Mouse (Mus musculus) hindlimb bud, embryonic 11.5 days (tissue): Measurements from ENCODE around the gene Ipo8.

Experiments used
- DNase-seq: peaks from one replicate; pipeline ENCODE4 v3.0.0-alpha.2; 2012; ENCODE audit warnings: low read depth, low spot score; ENCODE audit errors: extremely low spot score

The Ipo8 gene

DNA sequence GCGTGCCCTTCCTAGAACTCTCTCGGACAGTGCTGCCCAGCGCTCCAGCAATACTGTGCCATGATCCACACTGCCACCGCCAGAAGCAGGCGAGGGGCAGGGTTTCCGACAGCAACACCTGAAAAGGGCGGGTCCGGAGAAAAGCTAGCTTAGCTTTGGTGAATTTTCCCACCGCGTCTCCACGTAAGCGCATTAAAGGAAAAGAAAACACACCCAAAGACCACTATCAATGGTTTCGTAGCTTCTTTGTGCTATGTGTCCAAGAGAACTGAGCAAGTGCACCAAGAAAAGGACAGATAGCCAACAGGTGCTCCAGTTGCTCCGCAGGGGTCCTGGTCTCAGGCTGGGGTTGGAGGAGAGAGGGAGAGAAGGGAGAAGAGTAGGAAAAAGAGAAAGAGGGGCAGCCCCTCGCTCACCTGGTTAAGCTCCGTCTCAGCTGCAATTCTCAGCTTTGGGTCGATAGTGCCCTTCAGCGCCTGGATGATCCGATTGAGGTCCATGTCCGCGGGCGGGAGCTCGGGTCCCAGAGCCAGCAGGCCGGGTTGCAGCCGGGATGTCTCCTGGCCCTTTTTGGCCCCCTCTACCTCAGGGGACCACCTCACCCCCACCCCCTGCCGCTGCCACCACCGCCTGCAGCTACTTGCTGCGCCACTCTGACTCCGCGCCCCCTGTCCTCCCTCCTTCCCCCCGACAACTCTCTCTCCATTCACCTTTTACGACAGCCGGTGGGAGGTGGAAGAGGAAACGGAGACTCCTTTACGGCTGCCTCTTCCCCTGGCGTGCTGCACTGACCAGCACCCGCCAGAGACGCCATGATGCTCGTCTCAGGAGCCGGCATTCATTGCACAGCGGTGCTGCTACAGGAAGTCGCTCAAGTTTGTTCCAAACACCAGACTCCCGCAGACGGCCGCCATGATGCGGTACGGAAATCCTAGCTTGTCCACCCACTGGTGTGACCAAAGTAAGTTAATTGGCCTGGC is at the start of gene Ipo8:
Gene Ipo8 (minus strand): TSS at position 720 of the 980 bp plus-strand sequence.
- peak; percentile 86 for DNase-seq

DNA sequence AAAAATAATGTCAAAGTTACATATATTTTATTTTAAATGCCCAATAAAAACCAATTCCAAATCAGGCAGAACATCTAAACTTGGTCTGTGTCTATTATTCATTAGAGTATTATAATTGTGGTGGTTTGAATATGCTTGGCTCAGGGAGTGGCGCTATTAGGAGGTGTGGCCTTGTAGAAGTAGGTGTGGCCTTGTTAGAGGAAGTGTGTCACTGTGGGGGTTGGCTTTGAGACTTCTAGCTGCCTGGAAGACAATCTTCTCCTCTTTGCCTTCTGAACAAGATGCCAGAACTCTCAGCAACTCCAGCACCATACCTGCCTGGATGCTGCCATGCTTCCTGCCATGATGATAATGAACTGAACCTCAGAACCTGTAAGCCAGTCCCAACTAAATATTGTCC is 42.6 kb upstream of the Ipo8 start:
- no peak for DNase-seq

DNA sequence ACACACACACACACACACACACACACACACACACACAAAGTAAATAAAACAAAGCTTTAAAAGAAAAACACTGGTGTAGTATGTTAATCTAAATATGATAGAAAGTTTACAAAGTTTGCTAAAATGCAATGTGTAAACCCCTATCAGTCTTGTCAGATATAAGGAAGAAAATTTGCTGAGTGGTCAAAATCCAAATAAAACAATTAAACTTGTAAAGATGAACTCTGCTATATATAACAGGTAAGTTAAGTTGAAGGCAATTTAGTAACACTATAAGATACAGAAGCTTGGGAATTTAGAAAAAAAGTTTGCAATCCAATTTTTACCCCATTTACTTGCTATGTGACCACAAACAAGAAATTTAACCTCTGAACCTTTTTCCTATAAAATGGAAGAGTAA is 14.4 kb upstream of the Ipo8 start:
- DNase-seq = no peak

DNA sequence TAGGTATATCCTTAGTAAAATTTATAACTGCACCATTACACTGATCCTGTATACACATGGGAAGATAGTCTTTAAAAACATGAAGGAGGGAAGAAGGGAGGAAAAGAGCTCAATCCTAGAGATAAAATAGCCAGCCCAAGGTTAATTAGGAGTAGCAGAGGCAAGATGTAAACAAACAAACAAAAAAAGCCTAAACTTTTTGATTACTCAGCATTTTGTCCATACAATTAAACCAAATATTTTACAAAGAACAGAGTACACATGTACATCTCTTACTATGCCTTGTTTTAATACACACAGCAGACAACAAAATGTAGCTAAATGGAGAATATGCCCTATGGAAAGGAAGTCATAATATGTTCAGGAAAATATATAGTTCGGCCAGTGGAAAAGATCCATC is 10.5 kb upstream of the Ipo8 start:
- no peak for DNase-seq

DNA sequence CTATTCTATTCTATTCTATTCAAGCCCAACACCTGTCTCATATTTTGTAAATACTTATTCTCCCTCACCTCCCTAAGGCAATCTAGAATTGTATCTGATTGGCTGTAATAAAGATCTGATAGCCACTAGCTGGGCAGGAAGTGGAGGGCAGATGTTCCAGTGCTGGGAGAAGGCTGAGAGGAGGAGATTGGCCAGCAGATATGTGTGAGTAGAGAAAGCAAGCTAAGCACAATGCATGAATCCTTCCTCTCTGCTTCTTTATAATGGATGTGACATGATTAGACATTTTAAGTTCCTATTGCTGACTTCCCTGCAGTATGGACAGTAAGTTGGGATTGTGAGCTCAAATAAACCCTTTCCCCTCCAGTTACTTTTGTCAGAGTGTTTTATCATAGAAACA is 7.2 kb upstream of the Ipo8 start:
- DNase-seq = no peak

DNA sequence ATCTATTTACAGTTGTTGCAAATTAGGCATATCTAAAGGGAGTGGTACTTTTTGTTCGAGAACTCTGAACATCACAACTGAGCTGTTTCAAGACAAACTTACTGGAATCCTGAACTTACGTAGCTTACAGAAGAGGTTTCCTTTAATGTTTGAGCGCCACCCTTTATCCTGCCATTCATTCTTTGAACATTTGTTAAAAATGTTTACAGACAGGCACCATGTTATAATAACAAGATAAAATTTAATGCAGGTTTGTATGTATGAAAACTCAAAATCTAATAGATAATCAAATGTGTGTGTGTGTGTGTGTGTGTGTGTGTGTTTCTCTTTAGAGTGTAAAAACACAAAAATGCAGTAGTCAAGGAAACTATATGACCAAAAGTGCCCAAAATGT is 458 bp upstream of the Ipo8 start:
- DNase-seq = no peak

DNA sequence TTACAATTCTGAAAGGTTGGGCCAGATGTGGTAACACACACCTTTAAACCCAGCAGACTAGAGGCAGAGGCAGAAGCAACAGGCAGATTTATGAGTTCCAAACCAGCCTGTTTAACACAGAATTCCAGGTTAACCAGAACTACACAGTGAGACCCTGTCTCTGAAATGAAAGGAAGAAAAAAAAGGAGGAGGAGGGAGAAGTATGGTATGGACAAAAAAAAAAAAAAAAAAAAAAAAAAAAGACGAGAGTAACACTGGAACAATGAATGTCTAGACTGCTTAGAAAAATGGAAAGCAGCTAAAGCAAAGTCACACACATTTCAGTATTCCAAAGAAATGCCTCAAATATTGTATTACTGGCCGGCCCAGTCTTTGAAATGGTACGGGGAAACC is 916 bp downstream of the Ipo8 start:
- no peak for DNase-seq

DNA sequence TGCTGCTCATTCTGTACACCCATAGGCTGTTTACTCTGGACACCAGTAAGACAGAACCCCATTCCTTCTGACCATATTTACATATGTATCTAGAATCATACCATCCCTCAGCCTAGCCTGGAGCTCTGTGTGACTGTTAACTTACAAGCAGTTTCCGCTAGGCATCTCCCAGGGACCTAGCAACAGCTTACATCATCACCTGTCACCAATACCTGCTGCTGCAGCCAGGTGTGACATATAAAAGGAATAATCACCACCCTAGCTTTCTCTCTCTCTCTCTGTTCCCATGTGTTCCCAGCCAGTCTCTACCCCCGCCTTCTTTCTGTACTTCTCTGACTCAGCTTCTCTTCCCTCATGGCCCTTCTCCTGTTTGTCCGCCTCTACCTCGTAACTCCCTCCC is 5.1 kb downstream of the Ipo8 start:
- DNase-seq = no peak

DNA sequence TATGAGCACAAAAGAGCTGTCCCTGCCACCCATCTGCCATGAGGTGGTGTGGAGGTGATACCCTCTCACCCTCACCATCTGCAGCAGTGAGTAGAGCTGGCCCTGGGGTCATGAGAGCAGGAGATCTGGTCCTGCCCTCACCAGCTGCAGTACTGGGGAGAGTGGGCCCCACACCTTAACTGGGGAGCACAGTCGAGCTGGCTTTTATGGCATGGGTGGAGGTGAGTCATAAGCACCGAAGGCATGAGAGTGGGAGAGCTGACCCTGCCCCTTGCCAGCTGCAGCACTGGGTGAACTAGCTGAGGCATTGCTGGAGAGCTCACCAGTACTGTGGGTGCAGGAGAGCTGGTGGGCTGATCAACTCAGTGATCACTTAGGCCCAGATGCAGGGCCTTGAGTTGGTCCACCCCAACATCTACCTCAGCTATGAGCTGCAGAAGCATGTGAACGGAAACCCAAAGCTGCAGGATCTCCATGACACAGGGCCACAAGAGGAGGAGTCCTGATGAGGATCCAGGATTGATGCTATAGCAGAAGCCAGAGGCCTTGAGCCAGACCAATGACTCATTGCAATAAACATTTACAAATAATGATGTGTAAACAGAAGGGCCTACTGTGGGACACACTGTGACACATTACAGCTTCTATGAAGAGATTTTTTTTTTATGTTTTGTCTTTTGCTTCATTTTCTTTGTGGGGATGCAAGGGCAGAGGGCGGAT is 12.5 kb downstream of the Ipo8 start:
- no peak for DNase-seq

DNA sequence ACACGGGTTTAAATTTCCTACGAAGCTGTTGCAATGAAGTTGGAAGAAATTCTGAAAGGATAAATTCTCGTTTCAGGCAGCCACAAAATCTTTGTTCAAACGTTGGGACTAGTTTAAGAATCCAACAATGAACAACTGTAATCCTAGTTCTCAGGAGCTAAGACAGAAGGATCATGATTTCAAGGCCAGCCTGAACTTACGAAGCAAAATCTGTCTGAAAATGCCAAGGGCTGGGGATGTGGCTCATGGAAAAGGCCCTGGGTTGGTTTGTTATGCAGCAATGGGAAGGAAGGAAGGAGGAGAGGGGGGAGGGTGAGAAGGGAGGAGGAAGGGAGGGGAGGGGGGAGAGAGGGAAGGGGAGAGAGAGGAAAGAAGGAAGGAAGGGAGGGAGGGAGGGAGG is 14.5 kb downstream of the Ipo8 start:
- DNase-seq = no peak

DNA sequence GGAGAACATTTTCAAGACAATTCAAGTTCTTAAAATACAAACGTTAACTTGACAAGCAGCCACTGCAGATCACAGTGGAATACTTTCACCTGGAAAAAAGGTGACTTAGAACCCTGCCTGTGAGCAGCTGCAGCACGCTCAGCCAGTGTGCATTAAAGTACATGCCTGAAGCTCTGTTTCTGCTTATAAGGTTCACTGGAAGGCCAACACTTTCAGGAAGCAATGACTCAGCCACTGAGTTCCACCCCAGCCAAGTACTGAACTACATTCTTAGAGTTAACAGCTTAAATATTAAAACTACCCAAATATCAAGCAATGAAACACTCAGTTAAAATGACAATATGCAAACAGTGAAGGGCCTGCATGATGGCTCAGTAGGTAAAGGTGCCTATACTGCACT is 20.1 kb downstream of the Ipo8 start:
- DNase-seq = no peak

DNA sequence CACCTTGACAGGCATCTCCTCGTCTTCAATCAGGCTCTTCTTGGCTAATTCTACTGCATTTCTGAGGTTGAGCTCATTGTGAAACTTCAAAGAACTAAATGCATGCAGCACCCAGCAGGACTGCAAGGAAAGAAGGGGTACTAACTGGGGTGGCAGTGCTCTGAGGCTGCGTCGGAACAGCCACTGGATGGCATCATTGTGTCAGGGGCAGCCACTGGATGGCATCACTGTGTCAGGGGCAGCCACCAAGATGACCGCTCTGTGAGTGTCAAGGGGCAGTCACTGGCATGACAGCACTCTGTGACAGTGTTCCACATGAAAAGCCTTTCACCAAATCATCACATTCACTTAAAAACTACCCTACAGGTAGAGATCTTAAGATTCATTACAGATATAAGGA is 31.5 kb downstream of the Ipo8 start:
- DNase-seq = no peak

DNA sequence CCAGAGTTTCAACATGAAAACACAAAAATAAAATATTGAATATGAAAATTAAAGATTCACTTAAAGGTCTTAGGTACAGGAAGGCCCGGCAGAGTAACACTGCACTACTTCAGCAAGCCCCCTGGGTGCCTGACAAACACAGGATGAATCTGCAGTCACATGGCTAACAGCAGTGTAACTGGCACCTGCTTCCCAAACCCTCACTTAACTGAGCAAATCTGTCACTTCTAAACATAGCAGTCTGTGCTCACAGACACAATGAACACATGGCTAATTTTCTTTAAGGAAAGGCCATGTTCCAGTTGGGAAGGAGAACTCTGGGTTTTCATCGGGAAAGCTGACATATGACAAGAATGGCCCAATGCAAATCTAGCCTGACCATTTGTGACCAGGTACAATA is 36.1 kb downstream of the Ipo8 start:
- no peak for DNase-seq

DNA sequence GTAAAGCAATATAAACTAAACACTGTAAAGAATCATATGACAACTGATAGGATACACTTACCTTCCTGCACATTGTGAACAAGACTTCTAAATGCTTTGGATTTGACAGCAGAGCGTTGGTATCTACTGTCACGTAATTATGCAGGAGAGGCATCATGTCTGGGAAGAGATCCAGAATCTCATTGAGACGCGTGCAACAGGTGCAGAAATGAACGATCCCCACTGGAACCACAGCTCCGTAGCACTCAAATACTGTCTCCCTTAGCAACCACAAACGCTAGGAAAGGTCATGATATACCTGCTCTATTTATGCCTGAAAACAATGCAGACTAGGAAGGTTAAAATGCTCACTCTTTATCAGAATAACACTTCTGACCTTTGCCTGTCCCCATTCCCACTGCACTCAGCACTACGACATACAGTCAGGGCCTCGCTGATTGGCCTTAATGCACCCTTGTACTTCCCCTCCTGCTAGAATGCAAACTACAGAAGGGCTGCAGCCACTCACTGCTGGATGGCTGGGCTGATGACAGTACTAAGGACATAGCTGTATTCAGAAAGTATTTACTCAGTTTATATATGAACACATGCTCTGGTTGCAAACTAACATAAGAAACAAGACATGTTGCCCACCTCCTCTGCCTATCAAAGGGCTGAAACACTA is 42.1 kb downstream of the Ipo8 start:
- DNase-seq = no peak

DNA sequence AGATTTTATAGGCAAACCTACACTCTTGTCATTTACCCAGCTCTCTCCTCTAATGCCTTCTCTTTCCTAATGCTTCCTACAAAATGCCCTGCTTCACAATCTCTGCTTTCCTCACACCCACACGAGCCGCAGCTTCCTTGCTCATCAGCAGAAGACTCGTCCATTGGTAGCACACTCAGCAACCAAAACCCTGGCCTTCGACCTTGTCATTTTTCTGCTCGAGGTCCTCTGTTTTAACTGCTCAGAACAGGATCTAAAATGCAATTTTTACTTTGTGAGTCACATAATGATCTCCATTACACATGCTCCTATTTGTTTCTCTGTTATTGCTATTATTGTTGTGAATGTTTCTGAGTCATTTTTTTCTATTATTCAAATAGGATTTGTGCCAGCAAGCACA is 45.1 kb downstream of the Ipo8 start:
- no peak for DNase-seq

DNA sequence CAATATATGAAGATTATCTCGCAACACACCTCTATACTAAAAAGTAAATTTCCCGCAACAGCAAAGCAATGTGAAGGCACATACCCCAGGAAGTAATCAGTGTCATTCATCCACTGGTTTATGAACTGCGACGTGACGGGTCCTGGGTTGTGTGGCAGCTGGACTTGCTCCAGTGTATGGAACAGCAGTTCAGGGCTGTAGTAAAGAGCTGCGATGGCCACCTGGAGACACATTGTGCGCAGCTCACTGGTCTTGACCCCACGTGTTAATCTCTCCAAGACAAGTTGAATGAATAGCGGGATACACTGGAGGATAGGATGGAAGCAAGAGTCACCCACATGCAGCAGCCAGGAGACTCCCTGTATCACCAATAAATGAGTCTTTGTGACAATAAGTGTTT is 46.8 kb downstream of the Ipo8 start:
- DNase-seq = no peak

DNA sequence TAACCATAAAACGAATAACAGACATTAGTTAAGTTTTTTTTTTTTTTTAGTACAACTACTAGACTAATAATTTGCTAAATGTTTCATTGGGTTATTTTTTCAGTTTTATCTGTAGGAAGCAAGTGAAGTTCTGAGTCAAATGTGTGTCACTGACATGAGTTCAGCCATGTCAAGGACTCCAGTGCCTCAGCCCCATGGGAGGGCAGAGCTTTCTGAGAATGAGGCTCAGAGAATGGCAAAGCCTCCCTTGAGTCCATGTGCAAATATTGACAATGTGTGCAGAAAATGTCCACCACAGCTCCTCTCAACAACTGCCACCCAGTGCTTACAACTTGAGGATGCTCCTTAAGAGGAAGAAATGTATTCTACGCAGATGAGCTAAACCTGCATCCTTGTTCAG is 55.0 kb downstream of the Ipo8 start:
- DNase-seq = no peak

DNA sequence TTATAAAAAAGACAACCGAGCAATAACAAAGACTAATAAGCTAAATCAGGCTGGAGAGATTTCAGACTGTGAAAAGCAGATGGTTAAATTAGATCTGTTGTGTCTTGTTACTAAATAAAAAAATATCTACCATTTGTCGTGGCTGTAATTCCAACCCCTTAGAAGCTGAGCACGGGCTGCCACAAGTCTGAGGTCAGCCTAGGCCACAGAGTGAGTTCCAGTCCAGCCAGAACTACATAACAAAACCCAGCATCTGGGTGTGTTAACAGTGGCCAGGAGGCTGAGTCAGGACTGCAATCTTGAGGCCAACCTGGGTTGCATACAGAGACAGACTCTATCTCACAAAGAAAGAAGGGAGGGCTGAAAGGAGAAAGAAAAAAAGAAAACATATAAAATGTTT is 59.8 kb downstream of the Ipo8 start:
- no peak for DNase-seq

DNA sequence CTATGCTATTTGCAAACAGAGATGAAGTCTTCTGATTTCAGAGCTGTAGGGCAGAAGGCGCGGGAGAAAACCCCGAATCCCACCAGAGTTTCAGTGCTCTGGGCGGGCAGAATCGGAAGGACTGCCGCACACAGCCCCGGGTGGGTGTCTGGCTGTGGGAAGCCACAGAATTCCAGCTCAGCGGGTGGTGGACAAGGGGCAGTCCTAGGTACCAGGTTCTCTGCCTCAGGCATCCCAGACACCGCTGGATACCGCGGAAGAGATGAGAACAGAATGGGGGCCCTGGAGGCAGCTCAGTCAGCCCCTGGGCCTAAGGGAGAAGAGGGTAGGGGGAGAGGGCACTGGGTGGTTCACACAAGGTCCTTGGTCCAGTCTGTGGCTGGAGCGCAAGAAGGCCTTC is 62.8 kb downstream of the Ipo8 start:
- DNase-seq = no peak

DNA sequence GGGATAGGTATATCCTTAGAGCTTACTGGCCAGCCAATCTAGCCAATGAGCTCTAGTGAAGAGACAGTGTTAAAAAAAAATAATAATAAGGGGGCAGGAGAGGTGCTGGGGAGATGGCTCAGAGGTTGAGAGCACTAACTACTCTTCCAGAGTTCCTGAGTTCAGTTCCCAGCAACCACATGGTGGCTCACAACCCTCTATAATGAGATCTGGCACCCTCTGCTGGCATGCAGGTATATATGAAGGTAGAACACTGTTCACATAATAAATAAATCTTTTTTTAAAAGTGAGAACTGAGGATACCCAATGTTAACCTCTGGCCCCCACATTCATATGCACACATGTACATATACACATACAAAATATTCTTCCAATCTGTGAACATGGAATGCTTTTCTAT is 64.0 kb downstream of the Ipo8 start:
- no peak for DNase-seq

DNA sequence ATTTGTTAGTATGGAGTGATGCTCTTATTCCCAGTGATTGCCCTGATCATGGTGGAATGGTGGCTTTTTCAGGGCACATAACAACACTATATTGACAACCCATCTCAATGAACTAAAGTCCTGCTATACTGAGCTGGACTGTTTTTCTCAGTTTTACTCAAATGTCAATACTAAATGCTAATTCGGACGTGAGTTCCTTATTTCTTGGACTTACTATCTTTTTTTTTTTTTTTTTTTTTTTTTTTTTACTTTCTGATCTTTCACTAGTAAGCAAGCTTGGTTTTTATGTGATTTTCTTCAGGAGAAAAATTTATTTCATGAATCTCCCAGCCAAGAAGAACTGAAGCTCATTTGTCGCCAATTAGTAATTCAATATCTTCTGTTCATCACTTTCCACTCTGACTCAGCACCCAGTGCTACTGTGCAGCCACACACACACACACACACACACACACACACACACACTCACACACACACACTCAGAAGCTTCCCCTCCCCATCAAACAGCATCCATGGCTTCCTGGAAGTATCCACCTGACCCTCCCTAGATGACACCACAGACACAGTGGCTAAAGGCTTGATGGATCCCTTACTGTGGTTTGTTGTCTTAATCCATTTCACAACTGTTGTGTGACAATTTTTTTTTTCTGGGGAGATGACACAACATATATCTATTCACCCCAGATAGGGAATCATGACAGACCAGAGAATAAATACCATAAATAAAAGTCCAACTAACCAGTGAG is 69.1 kb downstream of the Ipo8 start:
- DNase-seq = no peak
